Mouse (Mus musculus) embryonic facial prominence, embryonic 15.5 days (tissue): ENCODE results near the gene Samd14. TPM values are rescaled to one million over a fixed set of nuclear protein-coding genes. Genes with fewer than 3 reads are reported as not detected.
"Not testable (repeated sequence)": the region's sequence is repeated elsewhere in the genome, so short reads cannot be mapped to it uniquely, and the experiment has no call there.

Source experiments
- ATAC-seq: fragments of 200-750 bp; cut with Nextera tagmentation; 2 replicates; pipeline ENCODE4 v1.8.0; 2017; ENCODE audit warnings: low read depth, moderate TSS enrichment; ENCODE audit not compliant: insufficient number of reproducible peaks, low FRiP score, low TSS enrichment
- H3K27ac ChIP-seq: fragments of 300-500 bp; sonication (generic); replicated peaks from 2 replicates; pipeline ENCODE4 v1.5.1; 2015; ENCODE audit warnings: mild to moderate bottlenecking, inconsistent platforms
- H3K27me3 ChIP-seq: fragments of 300-500 bp; sonication (generic); 2 replicates; pipeline ENCODE4 v1.6.1; 2015; ENCODE audit warnings: inconsistent platforms
- H3K36me3 ChIP-seq: fragments of 300-500 bp; sonication (generic); 2 replicates; pipeline ENCODE4 v1.6.1; 2015; ENCODE audit warnings: mild to moderate bottlenecking, inconsistent platforms
- H3K4me1 ChIP-seq: fragments of 300-500 bp; sonication (generic); 2 replicates; pipeline ENCODE4 v1.6.1; 2015; ENCODE audit warnings: inconsistent platforms
- H3K4me2 ChIP-seq: fragments of 300-500 bp; sonication (generic); replicated peaks from 2 replicates; pipeline ENCODE4 v1.6.1; 2015; ENCODE audit warnings: mild to moderate bottlenecking, inconsistent platforms
- H3K4me3 ChIP-seq: fragments of 300-500 bp; sonication (generic); replicated peaks from 2 replicates; pipeline ENCODE4 v1.5.1; 2015; ENCODE audit warnings: mild to moderate bottlenecking, inconsistent platforms
- H3K9ac ChIP-seq: fragments of 300-500 bp; sonication (generic); 2 replicates; pipeline ENCODE4 v1.6.1; 2015; ENCODE audit warnings: inconsistent platforms
- H3K9me3 ChIP-seq: fragments of 300-500 bp; sonication (generic); replicated peaks from 2 replicates; pipeline ENCODE4 v1.6.1; 2016; ENCODE audit warnings: inconsistent platforms
- WGBS: fragments of 180-500 bp; shearing (Covaris S2); methylation state at CpG from one replicate; pipeline ENCODE4 v1.1.7; 2015; 5-methylcytosine and 5-hydroxymethylcytosine counted together
- polyA plus RNA-seq: library from polyadenylated mRNA; unstranded; fragments of >200 nt; fragmentation: Nextera tagmentation; extraction: Ambion mirVana; gene quantifications from 2 replicates; pipeline ENCODE4 v1.2.1, GENCODE M21; 2015

The Samd14 gene
- polyA plus RNA-seq, 1 experiment from 2014 or later: 33.9 TPM

GRCm38 (mm10) chr11:95007418-95007817 is 2.3 kb upstream of the Samd14 start:
- peak overlapping the region; percentile 73; the same call in 1 of the 2 replicates for H3K4me2 ChIP-seq
- no peak overlapping the region for H3K4me3 ChIP-seq
- WGBS: 47% methylated on average over 3 of the region's 3 CpGs

DNA sequence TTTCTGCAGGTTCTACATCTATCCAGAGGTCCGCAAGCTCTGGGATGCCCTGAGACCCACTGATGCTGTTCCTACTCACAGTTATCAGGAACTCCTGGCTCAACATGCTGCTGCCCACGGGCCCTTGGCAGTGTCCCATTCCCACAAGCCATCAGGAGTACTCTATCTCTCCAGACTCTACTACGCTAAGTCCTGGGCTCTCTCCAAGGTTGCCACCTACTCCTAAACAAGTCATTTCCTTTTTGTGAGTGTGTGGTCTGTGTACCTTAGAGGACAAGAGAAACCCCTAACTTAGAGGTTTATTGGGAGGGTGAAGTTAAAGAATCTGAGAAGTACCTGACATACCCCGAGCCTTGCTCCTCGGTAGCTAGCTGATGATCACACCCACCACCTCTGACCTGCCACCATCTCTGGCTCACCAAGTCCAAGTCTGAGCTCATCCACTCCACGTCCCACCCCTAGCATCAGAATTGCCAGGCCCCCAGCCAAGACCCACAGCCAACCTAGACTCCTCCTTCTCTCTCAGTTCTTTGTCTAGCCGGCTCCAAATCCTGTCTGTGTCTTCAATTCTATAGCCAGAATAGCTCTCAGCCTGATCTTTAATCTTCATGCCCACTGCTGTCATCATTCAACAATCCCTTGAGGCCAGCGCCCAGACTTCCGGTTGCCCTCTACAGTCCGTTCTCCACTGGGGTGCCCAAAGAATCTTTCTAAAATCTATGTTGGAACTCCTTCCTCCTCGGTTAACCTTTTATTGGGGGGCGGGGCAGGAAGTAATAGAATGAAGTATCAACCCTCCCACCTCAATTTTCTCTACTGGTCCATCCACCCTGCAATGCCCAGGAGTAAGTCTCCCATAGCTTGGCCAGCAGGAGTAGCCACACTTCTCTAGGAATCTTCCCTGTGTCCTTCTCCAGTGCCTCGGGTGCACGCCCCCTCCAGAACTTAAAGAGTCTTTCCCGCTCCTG is 734 bp upstream of the Samd14 start:
- H3K4me2 ChIP-seq: peak overlapping the region; percentile 88
- H3K9me3 ChIP-seq: no peaks in the 10 kb centered on the region
- H3K27ac ChIP-seq: peak overlapping the region; percentile 94
- peak overlapping the region; percentile 77 for H3K9ac ChIP-seq
- no peaks in the 10 kb centered on the region for H3K27me3 ChIP-seq
- no peak; the same call in 1 of the 2 replicates for ATAC-seq
- WGBS: 31% methylated on average over 15 of the region's 15 CpGs
- peaks cover 19% of the 10 kb centered on the region; the same call in 1 of the 2 replicates for H3K36me3 ChIP-seq
- H3K4me3 ChIP-seq: peak overlapping the region; percentile 70
- peaks cover 60% of the 10 kb centered on the region for H3K4me1 ChIP-seq

More at GRCm38 (mm10) chr11:95007418-95007817, 2.3 kb upstream of the Samd14 start:
- Histone ChIP-seq H3K9me3 (no peaks in the 10 kb centered on the region), H3K36me3 (peaks cover 29% of the 10 kb centered on the region), H3K9ac (no peak overlapping the region), H3K27me3 (no peaks in the 10 kb centered on the region), H3K27ac (peak overlapping the region; percentile 68), H3K4me1 (peaks cover 54% of the 10 kb centered on the region)
- no peak for ATAC-seq

DNA sequence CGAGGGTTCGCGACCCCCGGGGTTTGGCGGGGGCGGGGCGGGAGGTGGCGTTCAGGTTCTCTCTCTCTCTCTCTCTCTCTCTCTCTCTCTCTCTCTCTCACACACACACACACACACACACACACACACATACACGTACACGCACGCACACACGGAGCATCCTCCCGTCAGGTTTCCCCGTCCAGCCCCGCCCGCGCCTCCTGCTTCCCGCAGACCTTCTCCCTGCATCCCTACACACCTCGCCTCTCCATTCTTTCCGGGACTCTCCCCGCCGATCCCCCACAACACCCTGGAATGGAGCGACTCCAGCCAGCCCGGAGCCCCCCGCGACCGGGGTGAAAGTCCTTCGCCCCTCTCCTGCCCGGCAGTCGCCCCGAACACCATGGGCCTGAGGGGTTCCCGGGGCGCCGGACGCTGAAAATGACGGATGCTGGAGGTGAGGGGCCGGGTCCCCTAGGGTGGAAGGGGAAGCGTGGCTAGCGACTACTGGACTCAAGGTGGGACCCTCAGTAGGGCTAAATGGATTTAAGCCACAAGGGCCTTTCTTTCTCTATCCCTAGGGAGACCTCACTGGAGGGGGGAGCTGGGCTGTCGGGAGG is 561 bp downstream of the Samd14 start:
- H3K4me2 ChIP-seq: peak overlapping the region; percentile 88
- WGBS: 2% methylated on average over 27 of the region's 40 CpGs
- H3K27me3 ChIP-seq: no peaks in the 10 kb centered on the region
- peak overlapping the region; percentile 94 for H3K27ac ChIP-seq
- H3K4me3 ChIP-seq: peak overlapping the region; percentile 70
- peak overlapping the region; percentile 77 for H3K9ac ChIP-seq
- peaks cover 9% of the 10 kb centered on the region for H3K36me3 ChIP-seq
- ATAC-seq: peak; percentile 30; the same call in 1 of the 2 replicates
- H3K4me1 ChIP-seq: peaks cover 60% of the 10 kb centered on the region
- H3K9me3 ChIP-seq: no peaks in the 10 kb centered on the region

DNA sequence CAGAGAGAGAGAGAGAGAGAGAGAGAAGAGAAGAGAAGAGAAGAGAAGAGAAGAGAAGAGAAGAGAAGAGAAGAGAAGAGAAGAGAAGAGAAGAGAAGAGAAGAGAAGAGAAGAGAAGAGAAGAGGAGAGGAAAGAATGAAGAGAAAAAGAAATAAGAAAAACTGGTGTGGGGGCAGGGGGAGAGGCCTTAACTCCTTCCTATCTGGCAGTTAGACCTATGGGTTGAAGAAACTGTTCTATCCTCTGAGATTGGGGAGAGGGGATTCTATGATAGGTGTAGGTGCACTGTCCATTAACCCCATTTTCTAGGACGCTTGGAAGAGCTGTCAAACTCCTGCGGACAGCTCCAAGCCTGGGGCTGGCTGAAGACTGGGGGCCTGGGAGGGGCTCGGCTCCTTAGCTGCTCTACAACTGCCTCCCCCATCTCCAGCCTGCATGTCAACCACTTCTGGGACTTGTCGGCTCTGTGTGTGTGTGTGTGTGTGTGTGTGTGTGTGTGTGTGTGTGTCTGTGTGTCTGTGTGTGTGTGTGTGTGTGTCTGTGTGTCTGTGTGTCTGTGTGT is 1.2 kb downstream of the Samd14 start:
- peaks cover 53% of the 10 kb centered on the region for H3K4me1 ChIP-seq
- WGBS: 6% methylated on average over 4 of the region's 4 CpGs

GRCm38 (mm10) chr11:95011416-95011815 is 1.7 kb downstream of the Samd14 start:
- WGBS: 50% methylated on average over 1 of the region's 1 CpGs
- Histone ChIP-seq H3K4me2 (peak overlapping the region; percentile 88), H3K27me3 (no peaks in the 10 kb centered on the region), H3K27ac (no peak overlapping the region), H3K4me1 (peaks cover 48% of the 10 kb centered on the region), H3K4me3 (peak overlapping the region; percentile 70), H3K9me3 (no peaks in the 10 kb centered on the region), H3K9ac (peak overlapping the region; percentile 12; the same call in 1 of the 2 replicates), H3K36me3 (peaks cover 10% of the 10 kb centered on the region)
- ATAC-seq: no peak

More for the DNA sequence above, 1.2 kb downstream of the Samd14 start:
- Histone ChIP-seq H3K9ac (0 out of 2 replicates have a peak overlapping the region, but pooled peaks have one; percentile 24), H3K4me2 (peak overlapping the region; percentile 88), H3K4me3 (peak overlapping the region; percentile 70)
- H3K27me3 ChIP-seq, H3K36me3 ChIP-seq, H3K9me3 ChIP-seq, H3K27ac ChIP-seq, ATAC-seq: not testable (repeated sequence)

- Histone ChIP-seq H3K4me3 (peak overlapping the region; percentile 70; the same call in 1 of the 2 replicates), H3K9me3 (no peaks in the 10 kb centered on the region), H3K9ac (0 out of 2 replicates have a peak overlapping the region, but pooled peaks have one; percentile 9), H3K36me3 (peaks cover 10% of the 10 kb centered on the region), H3K4me2 (peak overlapping the region; percentile 88; the same call in 1 of the 2 replicates), H3K4me1 (peaks cover 42% of the 10 kb centered on the region), H3K27ac (no peak overlapping the region), H3K27me3 (no peaks in the 10 kb centered on the region)
- WGBS: 52% methylated on average over 3 of the region's 3 CpGs
- no peak for ATAC-seq
Observed at GRCm38 (mm10) chr11:95012075-95012474, 2.4 kb downstream of the Samd14 start.

- 35% methylated on average over 3 of the region's 3 CpGs for WGBS
- no peak overlapping the region for H3K4me3 ChIP-seq
- no peak overlapping the region for H3K27ac ChIP-seq
- peaks cover 10% of the 10 kb centered on the region for H3K36me3 ChIP-seq
- H3K27me3 ChIP-seq: no peaks in the 10 kb centered on the region
- H3K9ac ChIP-seq: 0 out of 2 replicates have a peak overlapping the region, but pooled peaks have one; percentile 9
- ATAC-seq: no peak
- H3K4me2 ChIP-seq: 0 out of 2 replicates have a peak overlapping the region, but pooled peaks have one; percentile 10
- peaks cover 38% of the 10 kb centered on the region for H3K4me1 ChIP-seq
- no peaks in the 10 kb centered on the region for H3K9me3 ChIP-seq
Observed at GRCm38 (mm10) chr11:95012487-95012886, 2.8 kb downstream of the Samd14 start.

GRCm38 (mm10) chr11:95015484-95015883 is 5.8 kb downstream of the Samd14 start:
- ATAC-seq: no peak
- H3K9me3 ChIP-seq: no peaks in the 10 kb centered on the region
- no peak overlapping the region for H3K4me2 ChIP-seq
- H3K4me1 ChIP-seq: peaks cover 21% of the 10 kb centered on the region
- H3K36me3 ChIP-seq: peaks cover 29% of the 10 kb centered on the region
- H3K9ac ChIP-seq: no peak overlapping the region; the same call in 1 of the 2 replicates
- no peaks in the 10 kb centered on the region for H3K27me3 ChIP-seq
- H3K27ac ChIP-seq: no peak overlapping the region
- 82% methylated on average over 3 of the region's 3 CpGs for WGBS
- H3K4me3 ChIP-seq: no peak overlapping the region

DNA sequence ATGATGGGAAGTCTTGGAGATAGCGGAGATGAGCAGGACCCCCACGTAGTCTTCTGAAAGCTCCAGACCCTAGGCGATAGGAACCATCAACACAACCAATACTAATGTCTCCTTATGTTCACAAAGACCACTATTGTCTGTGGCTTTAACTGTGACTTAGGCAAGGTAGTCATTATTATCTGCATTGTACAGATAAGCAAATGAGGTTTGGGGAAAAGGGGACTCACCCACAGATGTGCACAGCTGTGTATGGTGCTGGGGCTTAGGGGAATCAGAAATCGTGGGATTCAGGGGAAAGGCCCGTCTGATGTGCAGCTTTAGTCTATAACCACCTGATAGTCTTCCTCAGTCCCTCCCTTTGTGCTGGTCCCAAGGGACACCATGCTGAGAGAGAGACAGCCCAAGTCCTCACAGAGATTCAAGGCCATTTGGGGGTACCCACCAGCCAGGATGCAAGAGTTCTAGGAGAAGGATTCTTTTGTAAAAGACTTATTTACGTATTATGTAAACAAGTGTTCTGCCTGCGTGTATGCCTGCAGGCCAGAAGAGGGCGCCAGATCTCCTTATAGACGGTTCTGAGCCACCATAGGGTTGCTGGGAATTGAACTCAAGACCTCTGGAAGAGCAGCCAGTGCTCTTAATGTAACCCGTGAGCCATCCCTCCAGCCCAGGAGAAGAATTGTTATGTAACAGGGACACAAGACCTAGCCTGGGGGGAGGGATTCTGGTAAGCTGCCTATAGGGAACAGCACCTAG is 12.7 kb downstream of the Samd14 start:
- peaks cover 65% of the 10 kb centered on the region for H3K36me3 ChIP-seq
- H3K27me3 ChIP-seq: no peaks in the 10 kb centered on the region

GRCm38 (mm10) chr11:95023481-95023880 is 13.8 kb downstream of the Samd14 start:
- Histone ChIP-seq H3K4me2 (no peak overlapping the region), H3K9me3 (no peaks in the 10 kb centered on the region), H3K36me3 (peaks cover 65% of the 10 kb centered on the region), H3K4me1 (no peaks in the 10 kb centered on the region), H3K27me3 (no peaks in the 10 kb centered on the region), H3K9ac (no peak overlapping the region), H3K27ac (no peak overlapping the region), H3K4me3 (no peak overlapping the region)
- 93% methylated on average over 9 of the region's 9 CpGs for WGBS
- ATAC-seq: no peak

More for the DNA sequence above, 12.7 kb downstream of the Samd14 start:
- no peaks in the 10 kb centered on the region for H3K9me3 ChIP-seq
- H3K9ac ChIP-seq: no peak overlapping the region
- H3K27ac ChIP-seq: no peak overlapping the region
- no peak overlapping the region for H3K4me2 ChIP-seq
- no peak for ATAC-seq
- no peaks in the 10 kb centered on the region for H3K4me1 ChIP-seq
- no peak overlapping the region for H3K4me3 ChIP-seq
- 79% methylated on average over 10 of the region's 10 CpGs for whole genome bisulfite sequencing
